Mouse (Mus musculus): ENCODE data around the gene Dleu7. TPM values are rescaled to one million over a fixed set of nuclear protein-coding genes. Genes with fewer than 3 reads are reported as not detected.

Dleu7 gene
- polyA plus RNA-seq, 1 experiment from 2014 or later = 20.4 TPM

GRCm38 (mm10) chr14:62235969-62236368 is 56.9 kb downstream of the Dleu7 start:
- Histone ChIP-seq H3K36me3 (ENCODE audit: poor library complexity, severe bottlenecking) (no peaks in the 10 kb centered on the region), H3K9ac (no peak overlapping the region), H3K4me3 (no peak overlapping the region), H3K27ac (no peak overlapping the region), H3K27me3 (no peaks in the 10 kb centered on the region), H3K4me2 (no peak overlapping the region), H3K4me1 (peaks cover 5% of the 10 kb centered on the region; the same call in 1 of the 2 replicates), H3K9me3 (replicated peaks) (no peaks in the 10 kb centered on the region)
- ATAC-seq = 0 out of 2 replicates have a peak, but pooled peaks have one; percentile 30
- 64% methylated on average over 7 of the region's 7 CpGs for WGBS

- no peaks in the 10 kb centered on the region for H3K27me3 ChIP-seq
Observed at GRCm38 (mm10) chr14:62235214-62235613, 57.6 kb downstream of the Dleu7 start.

GRCm38 (mm10) chr14:62230968-62231367 is 61.9 kb downstream of the Dleu7 start:
- no peaks in the 10 kb centered on the region for H3K36me3 ChIP-seq (ENCODE audit: poor library complexity, severe bottlenecking)
- WGBS = 30% methylated on average over 3 of the region's 3 CpGs
- no peaks in the 10 kb centered on the region for H3K27me3 ChIP-seq
- H3K9ac ChIP-seq = no peak overlapping the region
- H3K4me1 ChIP-seq = peaks cover 22% of the 10 kb centered on the region
- ATAC-seq = no peak
- no peak overlapping the region for H3K4me3 ChIP-seq
- no peaks in the 10 kb centered on the region for H3K9me3 ChIP-seq (replicated peaks)
- H3K4me2 ChIP-seq = no peak overlapping the region
- no peak overlapping the region for H3K27ac ChIP-seq

More at GRCm38 (mm10) chr14:62235214-62235613, 57.6 kb downstream of the Dleu7 start:
- H3K4me3 ChIP-seq = no peak overlapping the region
- 70% methylated on average over 1 of the region's 1 CpGs for WGBS
- H3K4me2 ChIP-seq = no peak overlapping the region
- no peak for ATAC-seq
- H3K9me3 ChIP-seq (replicated peaks) = no peaks in the 10 kb centered on the region
- H3K36me3 ChIP-seq (ENCODE audit: poor library complexity, severe bottlenecking) = no peaks in the 10 kb centered on the region
- H3K4me1 ChIP-seq = peaks cover 5% of the 10 kb centered on the region; the same call in 1 of the 2 replicates
- no peak overlapping the region for H3K27ac ChIP-seq
- no peak overlapping the region for H3K9ac ChIP-seq

GRCm38 (mm10) chr14:62227101-62227500 is 65.7 kb downstream of the Dleu7 start:
- Histone ChIP-seq H3K4me2 (peak overlapping the region; percentile 42), H3K9me3 (replicated peaks) (no peaks in the 10 kb centered on the region), H3K27me3 (no peaks in the 10 kb centered on the region), H3K4me1 (peaks cover 20% of the 10 kb centered on the region), H3K36me3 (ENCODE audit: poor library complexity, severe bottlenecking) (no peaks in the 10 kb centered on the region), H3K4me3 (no peak overlapping the region), H3K27ac (peak overlapping the region; percentile 85), H3K9ac (peak overlapping the region; percentile 13; the same call in 1 of the 2 replicates)
- peak; percentile 85 for ATAC-seq
- 16% methylated on average over 5 of the region's 5 CpGs for WGBS

GRCm38 (mm10) chr14:62226576-62227047 is 66.2 kb downstream of the Dleu7 start:
- WGBS = 22% methylated on average over 11 of the region's 11 CpGs
- peak overlapping the region; percentile 42 for H3K4me2 ChIP-seq
- no peaks in the 10 kb centered on the region for H3K36me3 ChIP-seq (ENCODE audit: poor library complexity, severe bottlenecking)
- no peaks in the 10 kb centered on the region for H3K27me3 ChIP-seq
- H3K4me1 ChIP-seq = peaks cover 20% of the 10 kb centered on the region
- ATAC-seq = peak; percentile 94
- H3K9ac ChIP-seq = 0 out of 2 replicates have a peak overlapping the region, but pooled peaks have one; percentile 13
- H3K27ac ChIP-seq = peak overlapping the region; percentile 85
- H3K9me3 ChIP-seq (replicated peaks) = no peaks in the 10 kb centered on the region
- H3K4me3 ChIP-seq = no peak overlapping the region

Other genes with a start within 250 kb of the Dleu7 start
- 80.0 and 102 TPM in 2 replicates for gene Rnaseh2b, start 458 bp downstream of the Dleu7 start, polyA plus RNA-seq (2015; fragmentation: Nextera tagmentation; extraction: Ambion mirVana)
- 4.6 and 5.1 TPM in 2 replicates for gene Gucy1b2, start 163.2 kb upstream of the Dleu7 start, polyA plus RNA-seq (2015; fragmentation: Nextera tagmentation; extraction: Ambion mirVana)